Mouse (Mus musculus) frontal cortex, postnatal 10 days (tissue): ENCODE data around the gene Lipa.

ENCODE experiments used
- DNase-seq, 2 experiments: peaks; one replicate each; pipeline ENCODE4 v3.0.0; 2022; ENCODE audit warnings: low spot score in 2 of 2, mixed read lengths in 1 of 2

The Lipa gene

GRCm38 (mm10) chr19:34468216-34468615 lies 59.1 kb downstream of the Lipa start:
- no peak for DNase-seq

- DNase-seq = no peak
These were observed 62.8 kb downstream of the Lipa start for GRCm38 (mm10) chr19:34464453-34464852.

GRCm38 (mm10) chr19:34461451-34462019 lies 65.7 kb downstream of the Lipa start:
- DNase-seq = no peak

- no peak for DNase-seq
These were observed 76.4 kb downstream of the Lipa start for GRCm38 (mm10) chr19:34450784-34451370.

- no peak for DNase-seq
These were observed 78.4 kb downstream of the Lipa start for GRCm38 (mm10) chr19:34448851-34449250.

- no peak for DNase-seq
These were observed 81.8 kb downstream of the Lipa start for GRCm38 (mm10) chr19:34445410-34446012.

- DNase-seq = no peak
These were observed 82.5 kb downstream of the Lipa start for GRCm38 (mm10) chr19:34444785-34445184.
